Mouse (Mus musculus) kidney, embryonic 14.5 days (tissue): Measurements from ENCODE around the gene Rbm4b. TPM values are rescaled to one million over a fixed set of nuclear protein-coding genes. Genes with fewer than 3 reads are reported as not detected.
"Not testable (repeated sequence)": the region's sequence is repeated elsewhere in the genome, so short reads cannot be mapped to it uniquely, and the experiment has no call there.

Experiments
- ATAC-seq: fragments of 200-750 bp; cut with Nextera tagmentation; 2 replicates; pipeline ENCODE4 v1.8.0; 2017; ENCODE audit warnings: moderate number of reproducible peaks, mild to moderate bottlenecking, moderate TSS enrichment, moderate library complexity; ENCODE audit not compliant: low FRiP score, low TSS enrichment
- H3K27ac ChIP-seq: fragments of 300-500 bp; sonication (generic); 2 replicates; pipeline ENCODE4 v1.5.1; 2014; ENCODE audit warnings: low read depth, mild to moderate bottlenecking, low read length, moderate library complexity, mixed read lengths
- H3K27me3 ChIP-seq: fragments of 300-500 bp; sonication (generic); 2 replicates; pipeline ENCODE4 v1.6.1; 2014; ENCODE audit warnings: mild to moderate bottlenecking, low read length; ENCODE audit not compliant: control insufficient read depth, insufficient read depth
- H3K36me3 ChIP-seq: fragments of 300-500 bp; sonication (generic); 2 replicates; pipeline ENCODE4 v1.6.1; 2014; ENCODE audit warnings: low read length, mixed read lengths; ENCODE audit not compliant: control insufficient read depth, insufficient read depth
- H3K4me1 ChIP-seq: fragments of 300-500 bp; sonication (generic); 2 replicates; pipeline ENCODE4 v1.6.1; 2014; ENCODE audit warnings: low read length, mixed read lengths; ENCODE audit not compliant: control insufficient read depth, insufficient read depth
- H3K4me2 ChIP-seq: fragments of 300-500 bp; sonication (generic); replicated peaks from 2 replicates; pipeline ENCODE4 v1.6.1; 2014; ENCODE audit warnings: low read depth, mild to moderate bottlenecking, low read length
- H3K4me3 ChIP-seq: fragments of 300-500 bp; sonication (generic); 2 replicates; pipeline ENCODE4 v1.5.1; 2014; ENCODE audit warnings: mild to moderate bottlenecking, low read length
- H3K9ac ChIP-seq: fragments of 300-500 bp; sonication (generic); 2 replicates; pipeline ENCODE4 v1.6.1; 2014; ENCODE audit warnings: low read depth, mild to moderate bottlenecking, low read length, moderate library complexity
- H3K9me3 ChIP-seq: fragments of 300-500 bp; sonication (generic); 2 replicates; pipeline ENCODE4 v1.6.1; 2016; ENCODE audit warnings: low read length; ENCODE audit not compliant: control insufficient read depth
- WGBS: fragments of 180-500 bp; shearing (Covaris S2); extraction: QIAGEN DNeasy Blood & Tissue Kit; methylation state at CpG from one replicate; pipeline ENCODE4 v1.1.7; 2014; 5-methylcytosine and 5-hydroxymethylcytosine counted together
- polyA plus RNA-seq: library from polyadenylated mRNA; unstranded; fragments of >200 nt; fragmentation: Nextera tagmentation; extraction: Ambion mirVana; gene quantifications from 2 replicates; pipeline ENCODE4 v1.2.1, GENCODE M21; 2014

Gene Rbm4b
- polyA plus RNA-seq, 1 experiment from 2014 or later: 79.8 TPM

GRCm38 (mm10) chr19:4810309-4810708 lies 54.0 kb downstream of the Rbm4b start:
- under 1% methylated on average over 14 of the region's 14 CpGs for WGBS
- no peak for ATAC-seq
- Histone ChIP-seq H3K9ac (peak overlapping the region; percentile 82), H3K27me3 (no peaks in the 10 kb centered on the region), H3K4me2 (peak overlapping the region; percentile 77), H3K27ac (no peak overlapping the region), H3K36me3 (no peaks in the 10 kb centered on the region), H3K4me3 (peak overlapping the region; percentile 96), H3K9me3 (no peaks in the 10 kb centered on the region), H3K4me1 (peaks cover 21% of the 10 kb centered on the region)

GRCm38 (mm10) chr19:4810746-4811062 lies 54.4 kb downstream of the Rbm4b start:
- Histone ChIP-seq H3K9me3 (no peaks in the 10 kb centered on the region), H3K4me3 (peak overlapping the region; percentile 96), H3K27ac (peak overlapping the region; percentile 94), H3K4me1 (peaks cover 21% of the 10 kb centered on the region), H3K36me3 (no peaks in the 10 kb centered on the region), H3K27me3 (no peaks in the 10 kb centered on the region), H3K9ac (peak overlapping the region; percentile 82), H3K4me2 (peak overlapping the region; percentile 77)
- no peak; the same call in 1 of the 2 replicates for ATAC-seq
- WGBS: 1% methylated on average over 17 of the region's 17 CpGs

GRCm38 (mm10) chr19:4811063-4811908 lies 55.0 kb downstream of the Rbm4b start, which contains the start of the genes Gm21992 and Rbm14:
Gene Gm21992, minus strand, starts transcription at chr19:4811612.
Gene Rbm14, minus strand, starts transcription at chr19:4811634.
- Histone ChIP-seq H3K9ac (peak within 1 kb of the TSS; percentile 90), H3K9me3 (no peaks in the 10 kb centered on the region), H3K36me3 (no peaks in the 10 kb centered on the region), H3K4me2 (peak within 1 kb of the TSS; percentile 77), H3K4me3 (peak within 1 kb of the TSS; percentile 96), H3K27ac (peak within 1 kb of the TSS; percentile 94), H3K4me1 (peaks cover 21% of the 10 kb centered on the region), H3K27me3 (no peaks in the 10 kb centered on the region)
- ATAC-seq: peak; percentile 99
- WGBS: under 1% methylated on average over 82 of the region's 83 CpGs

GRCm38 (mm10) chr19:4811909-4812242 lies 55.6 kb downstream of the Rbm4b start:
- Histone ChIP-seq H3K9ac (peak overlapping the region; percentile 90), H3K4me2 (peak overlapping the region; percentile 51), H3K4me1 (peaks cover 21% of the 10 kb centered on the region), H3K4me3 (peak overlapping the region; percentile 96), H3K36me3 (no peaks in the 10 kb centered on the region), H3K27ac (peak overlapping the region; percentile 93), H3K27me3 (no peaks in the 10 kb centered on the region), H3K9me3 (no peaks in the 10 kb centered on the region)
- ATAC-seq: peak; percentile 34; the same call in 1 of the 2 replicates
- 4% methylated on average over 12 of the region's 12 CpGs for WGBS

- H3K4me3 ChIP-seq: peak overlapping the region; percentile 96
- H3K4me1 ChIP-seq: peaks cover 21% of the 10 kb centered on the region
- peak overlapping the region; percentile 51 for H3K4me2 ChIP-seq
- H3K27ac ChIP-seq: peak overlapping the region; percentile 93; the same call in 1 of the 2 replicates
- not testable (repeated sequence) for H3K9me3 ChIP-seq, H3K27me3 ChIP-seq, ATAC-seq, H3K36me3 ChIP-seq
- H3K9ac ChIP-seq: peak overlapping the region; percentile 90
- 80% methylated on average over 8 of the region's 8 CpGs for WGBS
Measured at GRCm38 (mm10) chr19:4812334-4812949, 56.1 kb downstream of the Rbm4b start.

- peaks cover 17% of the 10 kb centered on the region for H3K4me1 ChIP-seq
- no peak for ATAC-seq
- WGBS: 87% methylated on average over 6 of the region's 6 CpGs
- no peak overlapping the region for H3K4me2 ChIP-seq
- no peak overlapping the region for H3K4me3 ChIP-seq
- no peak overlapping the region for H3K9ac ChIP-seq
- no peaks in the 10 kb centered on the region for H3K9me3 ChIP-seq
- no peaks in the 10 kb centered on the region for H3K27me3 ChIP-seq
- H3K27ac ChIP-seq: no peak overlapping the region
- H3K36me3 ChIP-seq: no peaks in the 10 kb centered on the region
Measured at GRCm38 (mm10) chr19:4813015-4813414, 56.7 kb downstream of the Rbm4b start.

Other genes with a start within 250 kb of the Rbm4b start
- 10.0 and 16.7 TPM in 2 replicates for gene Pcx, start 246.0 kb upstream of the Rbm4b start, polyA plus RNA-seq
- gene Lrfn4, start 140.8 kb upstream of the Rbm4b start, polyA plus RNA-seq: 12.6 and 15.4 TPM in 2 replicates
- 73.1 and 85.0 TPM in 2 replicates for gene Rce1, start 130.9 kb upstream of the Rbm4b start, polyA plus RNA-seq
- gene Gm960, start 57.8 kb upstream of the Rbm4b start, polyA plus RNA-seq: 3.4 and 5.2 TPM in 2 replicates
- gene Sptbn2, start 45.3 kb upstream of the Rbm4b start, polyA plus RNA-seq: 1.8 and 2.9 TPM in 2 replicates
- gene Rbm4, start 37.4 kb downstream of the Rbm4b start, polyA plus RNA-seq: 64.7 and 69.6 TPM in 2 replicates
- gene Gm21992, start 55.1 kb downstream of the Rbm4b start, polyA plus RNA-seq: 30.6 and 41.2 TPM in 2 replicates
- 71.4 and 102 TPM in 2 replicates for gene Rbm14, start 55.1 kb downstream of the Rbm4b start, polyA plus RNA-seq
- gene Ccs, start 82.8 kb downstream of the Rbm4b start, polyA plus RNA-seq: 53.5 and 57.4 TPM in 2 replicates
- gene Ccdc87, start 82.9 kb downstream of the Rbm4b start, polyA plus RNA-seq: not detected in 2 replicates
- gene Ctsf, start 98.6 kb downstream of the Rbm4b start, polyA plus RNA-seq: 36.2 and 43.6 TPM in 2 replicates
- 12.8 and 13.8 TPM in 2 replicates for gene Actn3, start 121.4 kb downstream of the Rbm4b start, polyA plus RNA-seq
- 8.3 and 9.4 TPM in 2 replicates for gene Zdhhc24, start 122.2 kb downstream of the Rbm4b start, polyA plus RNA-seq
- gene Bbs1, start 150.1 kb downstream of the Rbm4b start, polyA plus RNA-seq: 6.3 and 6.8 TPM in 2 replicates
- gene Dpp3, start 171.8 kb downstream of the Rbm4b start, polyA plus RNA-seq: 70.1 and 87.4 TPM in 2 replicates
- 1.5 and 3.8 TPM in 2 replicates for gene Peli3, start 186.6 kb downstream of the Rbm4b start, polyA plus RNA-seq
- 137 and 178 TPM in 2 replicates for gene Mrpl11, start 205.7 kb downstream of the Rbm4b start, polyA plus RNA-seq
- not detected in 2 replicates for gene Npas4, start 233.8 kb downstream of the Rbm4b start, polyA plus RNA-seq